ENCODE assay signal across 27 mouse cellular contexts in genomic region chr2:88063587-88063986, GRCm38 (mm10). TPM values are rescaled to one million over a fixed set of nuclear protein-coding genes. Genes with fewer than 3 reads are reported as not detected.
DNase-seq lines count a peak whose midpoint lies in the region; ATAC-seq lines count a peak whose summit lies in the region.
"Had no signal": no experiment of that assay in that cellular context is flagged by ENCODE, and none has a peak within 500 bp of the region (broad histone marks: within the 10 kb centered on the region; RNA-seq: fewer than 3 reads in every experiment).

No protein-coding gene starts in this region.

- 90% methylated on average over 2 of the region's 2 CpGs for WGBS in midbrain, embryonic 14.5 days
- WGBS in intestine, embryonic 15.5 days, result 90% methylated on average over 2 of the region's 2 CpGs

- no peak overlapping the region for H3K27ac ChIP-seq in midbrain, embryonic 14.5 days (replicated peaks; ENCODE audit: low read depth, low read length)
- no peak overlapping the region for H3K27ac ChIP-seq in intestine, embryonic 15.5 days
- H3K27ac ChIP-seq: embryonic facial prominence, embryonic 13.5 days; embryonic facial prominence, embryonic 15.5 days; forebrain, embryonic 10.5 days; forebrain, embryonic 12.5 days had no signal

- H3K4me3 ChIP-seq in midbrain, embryonic 14.5 days (replicated peaks; ENCODE audit: low read depth, low read length), result no peak overlapping the region
- no peak overlapping the region for H3K4me3 ChIP-seq in intestine, embryonic 15.5 days (replicated peaks)
- H3K4me3 ChIP-seq: embryonic facial prominence, embryonic 13.5 days; embryonic facial prominence, embryonic 15.5 days; erythroblast, embryonic 14.5 days; forebrain, embryonic 10.5 days; forebrain, embryonic 12.5 days had no signal

- no peaks in the 10 kb centered on the region for H3K9me3 ChIP-seq in midbrain, embryonic 14.5 days (ENCODE audit: control insufficient read depth, low read length)
- H3K9me3 ChIP-seq in intestine, embryonic 15.5 days, result no peaks in the 10 kb centered on the region
- H3K9me3 ChIP-seq: embryonic facial prominence, embryonic 13.5 days; embryonic facial prominence, embryonic 15.5 days; forebrain, embryonic 12.5 days had no signal

- no peaks in the 10 kb centered on the region for H3K4me1 ChIP-seq in midbrain, embryonic 14.5 days (ENCODE audit: control insufficient read depth, insufficient read depth, low read length)
- no peaks in the 10 kb centered on the region for H3K4me1 ChIP-seq in intestine, embryonic 15.5 days (replicated peaks)
- H3K4me1 ChIP-seq: embryonic facial prominence, embryonic 13.5 days; embryonic facial prominence, embryonic 15.5 days; forebrain, embryonic 10.5 days; forebrain, embryonic 12.5 days had no signal

- peak; percentile 63 for DNase-seq in ES-CJ7 (ENCODE audit: low read depth, low spot score)
- DNase-seq in R1 (ENCODE audit: low read depth, low spot score), result peak; percentile 45
- no peak for DNase-seq in midbrain, embryonic 14.5 days
- DNase-seq in ovary, postnatal 36 days (ENCODE audit: low spot score), result no peak
- DNase-seq: adrenal gland, adult 8-10 months; adrenal gland, postnatal 14 days; adrenal gland, postnatal 36 days; cerebellum, adult 18-20 months; cerebellum, adult 8-10 months; cerebellum, adult 9-11 months; cerebellum, postnatal 14 days; cerebellum, postnatal 36 days; embryo, embryonic 11 days had no signal

- H3K27me3 ChIP-seq in midbrain, embryonic 14.5 days (ENCODE audit: control insufficient read depth, insufficient read depth, low read length), result no peaks in the 10 kb centered on the region
- H3K27me3 ChIP-seq in intestine, embryonic 15.5 days (replicated peaks), result no peaks in the 10 kb centered on the region
- H3K27me3 ChIP-seq: embryonic facial prominence, embryonic 13.5 days; embryonic facial prominence, embryonic 15.5 days; forebrain, embryonic 12.5 days; Patski had no signal

- no peak overlapping the region for H3K9ac ChIP-seq in midbrain, embryonic 14.5 days (replicated peaks; ENCODE audit: low read length)
- H3K9ac ChIP-seq in intestine, embryonic 15.5 days, result no peak overlapping the region
- H3K9ac ChIP-seq: embryonic facial prominence, embryonic 13.5 days; embryonic facial prominence, embryonic 15.5 days; forebrain, embryonic 12.5 days had no signal

- ATAC-seq in midbrain, embryonic 14.5 days (ENCODE audit: low FRiP score, low TSS enrichment), result no peak
- no peak for ATAC-seq in intestine, embryonic 15.5 days
- ATAC-seq: activated CD4-positive, CD25-positive, alpha-beta regulatory T cell, adult 4 months; forebrain, embryonic 14.5 days; forebrain, embryonic 16.5 days; Patski had no signal

- H3K36me3 ChIP-seq in midbrain, embryonic 14.5 days (ENCODE audit: control insufficient read depth, insufficient read depth, low read length), result no peaks in the 10 kb centered on the region
- no peaks in the 10 kb centered on the region for H3K36me3 ChIP-seq in intestine, embryonic 15.5 days
- H3K36me3 ChIP-seq: embryonic facial prominence, embryonic 13.5 days; embryonic facial prominence, embryonic 15.5 days; forebrain, embryonic 10.5 days; forebrain, embryonic 12.5 days; G1E had no signal

- no peak overlapping the region for H3K4me2 ChIP-seq in midbrain, embryonic 14.5 days (ENCODE audit: low read length)
- no peak overlapping the region for H3K4me2 ChIP-seq in intestine, embryonic 15.5 days (replicated peaks)
- H3K4me2 ChIP-seq: embryonic facial prominence, embryonic 13.5 days; embryonic facial prominence, embryonic 15.5 days; forebrain, embryonic 12.5 days had no signal

RNA-seq across cellular contexts. Expression of gene Olfr1163, which starts 8.0 kb away (rescaled TPM):
- polyA plus RNA-seq in midbrain, embryonic 14.5 days (2014; fragmentation: Nextera tagmentation; extraction: Ambion mirVana), result not detected in 2 replicates
- polyA plus RNA-seq in intestine, embryonic 15.5 days (2015; fragmentation: Nextera tagmentation; extraction: Ambion mirVana), result not detected in 2 replicates
- polyA plus RNA-seq: activated CD4-positive, CD25-positive, alpha-beta regulatory T cell, adult 4 months; C2C12; embryonic facial prominence, embryonic 11.5 days; embryonic facial prominence, embryonic 13.5 days; embryonic facial prominence, embryonic 15.5 days; erythroblast, embryonic 14.5 days; forebrain, embryonic 10.5 days; forebrain, embryonic 12.5 days; forebrain, embryonic 14.5 days; forebrain, embryonic 16.5 days; frontal cortex, adult 2 months; G1E; Patski had no signal

RNA-seq across cellular contexts. Expression of gene Olfr1162, which starts 12.7 kb away (rescaled TPM):
- not detected in 2 replicates for polyA plus RNA-seq in midbrain, embryonic 14.5 days (2014; fragmentation: Nextera tagmentation; extraction: Ambion mirVana)
- polyA plus RNA-seq in intestine, embryonic 15.5 days (2015; fragmentation: Nextera tagmentation; extraction: Ambion mirVana), result not detected in 2 replicates
- polyA plus RNA-seq: activated CD4-positive, CD25-positive, alpha-beta regulatory T cell, adult 4 months; C2C12; embryonic facial prominence, embryonic 11.5 days; embryonic facial prominence, embryonic 13.5 days; erythroblast, embryonic 14.5 days; forebrain, embryonic 10.5 days; forebrain, embryonic 12.5 days; forebrain, embryonic 14.5 days; forebrain, embryonic 16.5 days; frontal cortex, adult 2 months; G1E; Patski had no signal

RNA-seq across cellular contexts. Expression of gene Olfr73, which starts 26.1 kb away (rescaled TPM):
- polyA plus RNA-seq in midbrain, embryonic 14.5 days (2014; fragmentation: Nextera tagmentation; extraction: Ambion mirVana), result not detected in 2 replicates
- polyA plus RNA-seq in intestine, embryonic 15.5 days (2015; fragmentation: Nextera tagmentation; extraction: Ambion mirVana), result not detected in 2 replicates
- polyA plus RNA-seq: activated CD4-positive, CD25-positive, alpha-beta regulatory T cell, adult 4 months; C2C12; embryonic facial prominence, embryonic 11.5 days; embryonic facial prominence, embryonic 13.5 days; erythroblast, embryonic 14.5 days; forebrain, embryonic 10.5 days; forebrain, embryonic 12.5 days; forebrain, embryonic 14.5 days; forebrain, embryonic 16.5 days; frontal cortex, adult 2 months; G1E; Patski had no signal

RNA-seq across cellular contexts. Expression of gene Olfr1164, which starts 30.2 kb away (rescaled TPM):
- polyA plus RNA-seq in midbrain, embryonic 14.5 days (2014; fragmentation: Nextera tagmentation; extraction: Ambion mirVana), result not detected in 2 replicates
- polyA plus RNA-seq in intestine, embryonic 15.5 days (2015; fragmentation: Nextera tagmentation; extraction: Ambion mirVana), result not detected in 2 replicates
- polyA plus RNA-seq: activated CD4-positive, CD25-positive, alpha-beta regulatory T cell, adult 4 months; C2C12; embryonic facial prominence, embryonic 11.5 days; embryonic facial prominence, embryonic 13.5 days; embryonic facial prominence, embryonic 15.5 days; erythroblast, embryonic 14.5 days; forebrain, embryonic 10.5 days; forebrain, embryonic 12.5 days; forebrain, embryonic 14.5 days; forebrain, embryonic 16.5 days; frontal cortex, adult 2 months; G1E; Patski had no signal

RNA-seq across cellular contexts. Expression of gene Olfr1161, which starts 41.0 kb away (rescaled TPM):
- polyA plus RNA-seq in midbrain, embryonic 14.5 days (2014; fragmentation: Nextera tagmentation; extraction: Ambion mirVana), result not detected in 2 replicates
- not detected in 2 replicates for polyA plus RNA-seq in intestine, embryonic 15.5 days (2015; fragmentation: Nextera tagmentation; extraction: Ambion mirVana)
- polyA plus RNA-seq: activated CD4-positive, CD25-positive, alpha-beta regulatory T cell, adult 4 months; C2C12; embryonic facial prominence, embryonic 11.5 days; embryonic facial prominence, embryonic 13.5 days; embryonic facial prominence, embryonic 15.5 days; erythroblast, embryonic 14.5 days; forebrain, embryonic 10.5 days; forebrain, embryonic 12.5 days; forebrain, embryonic 14.5 days; forebrain, embryonic 16.5 days; frontal cortex, adult 2 months; G1E; Patski had no signal

Comparison
In these comparisons a context has a peak if more than half of its experiments do, and no peak if none do; other contexts are left out.
1. DNase-seq: peak in ES-CJ7 (single experiment) and R1 (single experiment); none in midbrain, embryonic 14.5 days (single experiment) and ovary, postnatal 36 days (single experiment).